Mouse (Mus musculus): ENCODE data around the gene Fam84b.

- TF ChIP-seq POLR2A (IDR thresholded peaks at IDR 0.05; ENCODE audit: insufficient read length, low read depth) = no peak
- no peak for TF ChIP-seq USF1 (IDR thresholded peaks at IDR 0.05; ENCODE audit: low read depth)
- no peak for TF ChIP-seq CEBPB (IDR thresholded peaks at IDR 0.05; ENCODE audit: insufficient read depth, poor library complexity, severe bottlenecking)
- TF ChIP-seq E2F4 (IDR thresholded peaks at IDR 0.05; ENCODE audit: insufficient read depth) = no peak
Observed at GRCm38 (mm10) chr15:60845886-60846285, 7.7 kb downstream of the Fam84b start.

All from myocyte (in vitro differentiated cells).